ENCODE assay signal across 13 mouse cellular contexts in genomic region chr2:125620213-125620907, GRCm38 (mm10). TPM values are rescaled to one million over a fixed set of nuclear protein-coding genes. Genes with fewer than 3 reads are reported as not detected.
DNase-seq lines count a peak whose midpoint lies in the region; ATAC-seq lines count a peak whose summit lies in the region.
"Had no signal": no experiment of that assay in that cellular context is flagged by ENCODE, and none has a peak within 500 bp of the region (broad histone marks: within the 10 kb centered on the region; RNA-seq: fewer than 3 reads in every experiment).

No protein-coding gene starts in this region.

- 18% methylated on average over 25 of the region's 25 CpGs for WGBS in kidney, embryonic 14.5 days
- 40% methylated on average over 25 of the region's 25 CpGs for WGBS in embryonic facial prominence, embryonic 11.5 days
- WGBS in midbrain, embryonic 14.5 days, result 38% methylated on average over 25 of the region's 25 CpGs

- H3K27ac ChIP-seq in kidney, embryonic 14.5 days (ENCODE audit: low read depth, low read length), result peak overlapping the region; percentile 31; the same call in 1 of the 2 replicates
- peak overlapping the region; percentile 21; the same call in 1 of the 2 replicates for H3K27ac ChIP-seq in embryonic facial prominence, embryonic 11.5 days (replicated peaks; ENCODE audit: low read depth, low read length)
- H3K27ac ChIP-seq in midbrain, embryonic 14.5 days (replicated peaks; ENCODE audit: low read depth, low read length), result no peak overlapping the region

- peaks cover 38% of the 10 kb centered on the region for H3K36me3 ChIP-seq in kidney, embryonic 14.5 days (ENCODE audit: control insufficient read depth, insufficient read depth, low read length)
- no peaks in the 10 kb centered on the region; the same call in 1 of the 2 replicates for H3K36me3 ChIP-seq in embryonic facial prominence, embryonic 11.5 days (replicated peaks; ENCODE audit: control insufficient read depth, insufficient read depth, low read depth, low read length)
- H3K36me3 ChIP-seq in midbrain, embryonic 14.5 days (ENCODE audit: control insufficient read depth, insufficient read depth, low read length), result peaks cover 25% of the 10 kb centered on the region

- ATAC-seq in kidney, embryonic 14.5 days (ENCODE audit: low FRiP score, low TSS enrichment), result peak; percentile 85
- ATAC-seq in embryonic facial prominence, embryonic 11.5 days (replicated peaks; ENCODE audit: insufficient number of reproducible peaks, low FRiP score, low TSS enrichment, low read depth), result peak; percentile 61
- no peak for ATAC-seq in midbrain, embryonic 14.5 days (ENCODE audit: low FRiP score, low TSS enrichment)
- no peak for ATAC-seq in megakaryocyte, adult 5-6 weeks (ENCODE audit: poor library complexity, severe bottlenecking)
- ATAC-seq: Patski had no signal

- no peak overlapping the region for H3K9ac ChIP-seq in kidney, embryonic 14.5 days (ENCODE audit: low read depth, low read length)
- no peak overlapping the region for H3K9ac ChIP-seq in embryonic facial prominence, embryonic 11.5 days (replicated peaks; ENCODE audit: low read length)
- H3K9ac ChIP-seq in midbrain, embryonic 14.5 days (replicated peaks; ENCODE audit: low read length), result no peak overlapping the region

- no peak overlapping the region; the same call in 1 of the 2 replicates for H3K4me2 ChIP-seq in kidney, embryonic 14.5 days (replicated peaks; ENCODE audit: low read depth, low read length)
- H3K4me2 ChIP-seq in embryonic facial prominence, embryonic 11.5 days (ENCODE audit: low read depth, low read length), result no peak overlapping the region
- no peak overlapping the region for H3K4me2 ChIP-seq in midbrain, embryonic 14.5 days (ENCODE audit: low read length)
- H3K4me2 ChIP-seq: liver, embryonic 11.5 days had no signal

- peaks cover 12% of the 10 kb centered on the region; the same call in 1 of the 2 replicates for H3K4me1 ChIP-seq in kidney, embryonic 14.5 days (ENCODE audit: control insufficient read depth, insufficient read depth, low read length)
- H3K4me1 ChIP-seq in embryonic facial prominence, embryonic 11.5 days (ENCODE audit: control insufficient read depth, insufficient read depth, low read length), result no peaks in the 10 kb centered on the region; the same call in 1 of the 2 replicates
- peaks cover 5% of the 10 kb centered on the region; the same call in 1 of the 2 replicates for H3K4me1 ChIP-seq in midbrain, embryonic 14.5 days (ENCODE audit: control insufficient read depth, insufficient read depth, low read length)

- no peak for DNase-seq in kidney, postnatal 25 days
- DNase-seq in embryo, embryonic 10 days (ENCODE audit: low spot score), result peak; percentile 78
- peak; percentile 72 for DNase-seq in embryonic facial prominence, embryonic 11.5 days (ENCODE audit: low spot score)
- DNase-seq in midbrain, embryonic 14.5 days, result peak; percentile 2
- no peak for DNase-seq in layer of hippocampus, postnatal 10 days (ENCODE audit: low spot score in 2 of 2)
- no peak for DNase-seq in adrenal gland, postnatal 25 days
- DNase-seq: adrenal gland, adult 2 months; cerebellum, postnatal 10 days; gastrocnemius, postnatal 14 days had no signal

- no peaks in the 10 kb centered on the region for H3K9me3 ChIP-seq in kidney, embryonic 14.5 days (ENCODE audit: control insufficient read depth, low read length)
- H3K9me3 ChIP-seq in embryonic facial prominence, embryonic 11.5 days (replicated peaks; ENCODE audit: control insufficient read depth, low read length), result no peaks in the 10 kb centered on the region
- H3K9me3 ChIP-seq in midbrain, embryonic 14.5 days (ENCODE audit: control insufficient read depth, low read length), result no peaks in the 10 kb centered on the region

- H3K27me3 ChIP-seq in kidney, embryonic 14.5 days (ENCODE audit: control insufficient read depth, insufficient read depth, low read length), result no peaks in the 10 kb centered on the region
- H3K27me3 ChIP-seq in embryonic facial prominence, embryonic 11.5 days (ENCODE audit: control insufficient read depth, insufficient read depth, low read length), result no peaks in the 10 kb centered on the region
- no peaks in the 10 kb centered on the region for H3K27me3 ChIP-seq in midbrain, embryonic 14.5 days (ENCODE audit: control insufficient read depth, insufficient read depth, low read length)
- H3K27me3 ChIP-seq: Patski had no signal

- H3K4me3 ChIP-seq in kidney, embryonic 14.5 days (ENCODE audit: low read length), result no peak overlapping the region
- H3K4me3 ChIP-seq in embryonic facial prominence, embryonic 11.5 days (ENCODE audit: low read depth, low read length), result no peak overlapping the region
- no peak overlapping the region for H3K4me3 ChIP-seq in midbrain, embryonic 14.5 days (replicated peaks; ENCODE audit: low read depth, low read length)

RNA-seq across cellular contexts. Expression of gene Cep152, which starts 4.6 kb away (rescaled TPM):
- 4.8 and 11.4 TPM in 2 replicates for polyA plus RNA-seq in kidney, embryonic 14.5 days (2014; fragmentation: Nextera tagmentation; extraction: Ambion mirVana)
- 8.6 and 8.7 TPM in 2 replicates for polyA plus RNA-seq in embryonic facial prominence, embryonic 11.5 days (2014; fragmentation: Nextera tagmentation; extraction: Ambion mirVana)
- polyA plus RNA-seq in midbrain, embryonic 14.5 days (2014; fragmentation: Nextera tagmentation; extraction: Ambion mirVana), result 2.2 and 3.9 TPM in 2 replicates
- 1 to 10 TPM; 2.8 to 4.0 TPM for total RNA-seq in layer of hippocampus, postnatal 10 days (2021)
- total RNA-seq in adrenal gland, postnatal 25 days (2021), result 5.1 TPM in 2 replicates
- total RNA-seq in megakaryocyte, adult 5-6 weeks (2015), result 3.7 and 3.8 TPM in 2 replicates
- 14.4 and 14.7 TPM in 2 replicates for total RNA-seq in megakaryocyte, adult 5-6 weeks (2017)

RNA-seq across cellular contexts. Expression of gene Eid1, which starts 52.5 kb away (rescaled TPM):
- polyA plus RNA-seq in kidney, embryonic 14.5 days (2014; fragmentation: Nextera tagmentation; extraction: Ambion mirVana), result 163 and 167 TPM in 2 replicates
- polyA plus RNA-seq in embryonic facial prominence, embryonic 11.5 days (2014; fragmentation: Nextera tagmentation; extraction: Ambion mirVana), result 332 and 336 TPM in 2 replicates
- 543 and 574 TPM in 2 replicates for polyA plus RNA-seq in midbrain, embryonic 14.5 days (2014; fragmentation: Nextera tagmentation; extraction: Ambion mirVana)
- 100 to 1,000 TPM; 463 to 466 TPM for total RNA-seq in layer of hippocampus, postnatal 10 days (2021)
- total RNA-seq in adrenal gland, postnatal 25 days (2021), result 104 and 123 TPM in 2 replicates
- total RNA-seq in megakaryocyte, adult 5-6 weeks (2015), result 66.2 and 78.6 TPM in 2 replicates
- 112 and 121 TPM in 2 replicates for total RNA-seq in megakaryocyte, adult 5-6 weeks (2017)

Comparison
In these comparisons a context has a peak if more than half of its experiments do, and no peak if none do; other contexts are left out.
1. ATAC-seq: peak in kidney, embryonic 14.5 days (single experiment) and embryonic facial prominence, embryonic 11.5 days (single experiment); none in midbrain, embryonic 14.5 days (single experiment) and megakaryocyte, adult 5-6 weeks (single experiment).
2. DNase-seq: peak in embryo, embryonic 10 days (single experiment), embryonic facial prominence, embryonic 11.5 days (single experiment) and midbrain, embryonic 14.5 days (single experiment); none in kidney, postnatal 25 days (0 of 2), layer of hippocampus, postnatal 10 days (0 of 2) and adrenal gland, postnatal 25 days (single experiment).